24 mouse cellular contexts compared by ENCODE assay signal in the genomic region with DNA sequence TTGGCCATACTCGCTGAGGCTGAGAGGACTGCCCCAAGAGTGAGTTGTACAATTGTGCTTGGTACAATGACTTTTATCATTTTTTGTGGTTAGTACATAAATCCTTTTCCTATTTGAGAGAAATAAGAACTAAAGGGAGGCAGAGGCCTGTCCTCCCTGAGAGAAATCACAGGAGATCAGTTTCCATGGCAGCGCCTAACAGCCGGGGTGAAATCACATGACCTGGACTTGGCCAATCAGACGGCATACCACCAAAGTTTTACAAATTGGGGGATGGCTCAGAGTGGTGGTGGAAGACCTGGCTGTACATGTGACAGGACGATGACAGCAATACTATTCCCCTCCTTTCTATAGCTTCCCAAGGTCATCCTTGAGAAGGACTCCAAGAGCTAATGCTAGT. TPM values are rescaled to one million over a fixed set of nuclear protein-coding genes. Genes with fewer than 3 reads are reported as not detected.
"Had no signal": no experiment of that assay in that cellular context is flagged by ENCODE, and none has a peak within 500 bp of the region (broad histone marks: within the 10 kb centered on the region; RNA-seq: fewer than 3 reads in every experiment).

No protein-coding gene starts in this region.

- H3K36me3 ChIP-seq: kidney, embryonic 15.5 days; limb, embryonic 10.5 days; limb, embryonic 13.5 days; liver, embryonic 13.5 days; midbrain, embryonic 12.5 days; midbrain, embryonic 15.5 days; neural tube, embryonic 13.5 days had no signal

- H3K27ac ChIP-seq: kidney, embryonic 15.5 days; limb, embryonic 10.5 days; limb, embryonic 13.5 days; liver, embryonic 13.5 days; macrophage; midbrain, embryonic 12.5 days; midbrain, embryonic 15.5 days; neural tube, embryonic 13.5 days had no signal

- H3K4me1 ChIP-seq: liver, embryonic 13.5 days; midbrain, embryonic 12.5 days; midbrain, embryonic 15.5 days had no signal

- DNase-seq: kidney, adult 11 months; kidney, adult 8-10 months; kidney, postnatal 10 days; kidney, postnatal 4 days; liver; liver, embryonic 13.5 days; lung, adult 2 months; lung, postnatal 14 days; retina, postnatal 1 day; right cerebral cortex, postnatal 25 days; spleen, adult 18-20 months; thymus, adult 18-20 months; thymus, postnatal 36 days had no signal

- H3K4me3 ChIP-seq: kidney, embryonic 15.5 days; limb, embryonic 10.5 days; limb, embryonic 13.5 days; liver, embryonic 13.5 days; midbrain, embryonic 12.5 days; midbrain, embryonic 15.5 days; neural tube, embryonic 13.5 days had no signal

- H3K9me3 ChIP-seq: kidney, embryonic 15.5 days; limb, embryonic 10.5 days; limb, embryonic 13.5 days; liver, embryonic 13.5 days; midbrain, embryonic 12.5 days; midbrain, embryonic 15.5 days; neural tube, embryonic 13.5 days had no signal

- H3K4me2 ChIP-seq: kidney, embryonic 15.5 days; limb, embryonic 13.5 days; liver, embryonic 13.5 days; midbrain, embryonic 12.5 days; midbrain, embryonic 15.5 days; neural tube, embryonic 13.5 days had no signal

- H3K9ac ChIP-seq: kidney, embryonic 15.5 days; limb, embryonic 13.5 days; liver, embryonic 13.5 days; midbrain, embryonic 12.5 days; midbrain, embryonic 15.5 days; neural tube, embryonic 13.5 days had no signal

- H3K27me3 ChIP-seq: kidney, embryonic 15.5 days; limb, embryonic 13.5 days; liver, embryonic 13.5 days; midbrain, embryonic 12.5 days; midbrain, embryonic 15.5 days; neural tube, embryonic 13.5 days had no signal

- ATAC-seq: midbrain, embryonic 15.5 days had no signal

RNA-seq across cellular contexts. Expression of a gene that starts 2.6 kb away (rescaled TPM):
- total RNA-seq: neutrophil, adult 5-6 weeks had no signal
- polyA plus RNA-seq: macrophage had no signal

RNA-seq across cellular contexts. Expression of a gene that starts 54.5 kb away (rescaled TPM):
- total RNA-seq: megakaryocyte, adult 5-6 weeks; neutrophil, adult 5-6 weeks had no signal
- polyA plus RNA-seq: kidney, embryonic 15.5 days; liver, embryonic 13.5 days; liver, embryonic 16.5 days; lung, adult 2 months; macrophage; midbrain, embryonic 12.5 days; urinary bladder, adult 2 months had no signal
